Mouse (Mus musculus): ENCODE data around the gene Fgf4. TPM values are rescaled to one million over a fixed set of nuclear protein-coding genes. Genes with fewer than 3 reads are reported as not detected.

The Fgf4 gene
- polyA plus RNA-seq (2021; fragmentation: Nextera tagmentation): not detected in 2 replicates
- long read RNA-seq, experiment 1: 0 reads
- long read RNA-seq, experiment 2: 0 reads

GRCm38 (mm10) chr7:144847067-144847466 lies at the start of gene Fgf4:
Fgf4 (plus strand) TSS chr7:144847367.

GRCm38 (mm10) chr7:144837891-144838488 lies 9.2 kb upstream of the Fgf4 start, which contains the start of gene Fgf3:
Fgf3 (plus strand) TSS chr7:144838083.

GRCm38 (mm10) chr7:144896294-144897218 lies 49.4 kb downstream of the Fgf4 start, which contains the start of gene Fgf15:
Fgf15 (plus strand) TSS chr7:144896531.

Other genes with a start within 250 kb of the Fgf4 start
- 0.45 and 1.7 TPM in 2 replicates for gene Ano1, start 95.4 kb upstream of the Fgf4 start, polyA plus RNA-seq (2021; fragmentation: Nextera tagmentation)
- 1.4 and 2.4 TPM in 2 replicates for gene Fgf3, start 9.3 kb upstream of the Fgf4 start, polyA plus RNA-seq (2021; fragmentation: Nextera tagmentation)
- gene Fgf15, start 49.2 kb downstream of the Fgf4 start, polyA plus RNA-seq (2021; fragmentation: Nextera tagmentation): not detected in 2 replicates
- 20.5 and 22.4 TPM in 2 replicates for gene LTO1, start 67.7 kb downstream of the Fgf4 start, polyA plus RNA-seq (2021; fragmentation: Nextera tagmentation)
- gene Ccnd1, start 92.6 kb downstream of the Fgf4 start, polyA plus RNA-seq (2021; fragmentation: Nextera tagmentation): 13.7 and 19.5 TPM in 2 replicates